Mouse (Mus musculus) small intestine, adult 2 months (tissue): Measurements from ENCODE around the gene Gm10271.

ENCODE experiments used
- CTCF ChIP-seq: fragments of 200-500 bp; IDR thresholded peaks from 2 replicates; pipeline ENCODE4 v1.5.1; 2012; ENCODE audit warnings: low read depth, mild to moderate bottlenecking, control low read depth, inconsistent platforms, low read length, moderate library complexity, mixed read lengths; ENCODE audit not compliant: insufficient replicate concordance, insufficient read length; ENCODE audit errors: extremely low read depth
- POLR2A ChIP-seq: fragments of 200-500 bp; IDR thresholded peaks from 2 replicates; pipeline ENCODE4 v1.6.1; 2012; ENCODE audit warnings: low read depth, mild to moderate bottlenecking, control low read depth, inconsistent platforms, low read length, moderate library complexity

GRCm38 (mm10) chr10:116944144-116944543 is 28.3 kb downstream of the Gm10271 start:
- TF ChIP-seq CTCF (no peak), POLR2A (no peak)
